Mouse (Mus musculus) midbrain, embryonic 10.5 days (tissue): ENCODE measurements around the gene Cfap46. TPM values are rescaled to one million over a fixed set of nuclear protein-coding genes. Genes with fewer than 3 reads are reported as not detected.

ENCODE experiments used
- DNase-seq: peaks from one replicate; pipeline ENCODE4 v3.0.0-alpha.2; 2017; ENCODE audit warnings: low spot score
- H3K27ac ChIP-seq: fragments of 300-500 bp; sonication (generic); replicated peaks from 2 replicates; pipeline ENCODE4 v1.5.1; 2016; ENCODE audit warnings: mild to moderate bottlenecking
- H3K27me3 ChIP-seq: fragments of 300-500 bp; sonication (generic); 2 replicates; pipeline ENCODE4 v1.6.1; 2016; ENCODE audit warnings: low read depth, mild to moderate bottlenecking; ENCODE audit not compliant: poor library complexity, severe bottlenecking
- H3K36me3 ChIP-seq: fragments of 300-500 bp; sonication (generic); 2 replicates; pipeline ENCODE4 v1.6.1; 2016; ENCODE audit warnings: mild to moderate bottlenecking, moderate library complexity
- H3K4me1 ChIP-seq: fragments of 300-500 bp; sonication (generic); 2 replicates; pipeline ENCODE4 v1.6.1; 2016
- H3K4me3 ChIP-seq: fragments of 300-500 bp; sonication (generic); 2 replicates; pipeline ENCODE4 v1.5.1; 2016; ENCODE audit warnings: mild to moderate bottlenecking, moderate library complexity
- H3K9me3 ChIP-seq: fragments of 300-500 bp; sonication (generic); replicated peaks from 2 replicates; pipeline ENCODE4 v1.6.1; 2016; ENCODE audit warnings: mild to moderate bottlenecking
- WGBS: fragments of 180-500 bp; shearing (Covaris S2); methylation state at CpG from one replicate; pipeline ENCODE4 v1.1.7; 2016; 5-methylcytosine and 5-hydroxymethylcytosine counted together
- polyA plus RNA-seq: library from polyadenylated mRNA; unstranded; fragments of >200 nt; fragmentation: Nextera tagmentation; extraction: Ambion mirVana; gene quantifications from 2 replicates; pipeline ENCODE4 v1.2.1, GENCODE M21; 2016

Gene Cfap46
- polyA plus RNA-seq, 1 experiment from 2014 or later: 0.30 TPM

- peaks cover under 1% of the 10 kb centered on the region; the same call in 1 of the 2 replicates for H3K36me3 ChIP-seq
- peaks cover 100% of the 10 kb centered on the region for H3K27me3 ChIP-seq
- peaks cover 26% of the 10 kb centered on the region for H3K4me1 ChIP-seq
- H3K4me3 ChIP-seq: no peak overlapping the region
- no peak overlapping the region for H3K27ac ChIP-seq
- 94% methylated on average over 2 of the region's 2 CpGs for WGBS
- H3K9me3 ChIP-seq: no peaks in the 10 kb centered on the region
- DNase-seq: no peak
Measured at GRCm38 (mm10) chr7:139564161-139564560, 119.5 kb downstream of the Cfap46 start.

- H3K9me3 ChIP-seq: no peaks in the 10 kb centered on the region
- WGBS: 72% methylated on average over 4 of the region's 4 CpGs
- H3K27me3 ChIP-seq: peaks cover 100% of the 10 kb centered on the region
- no peak for DNase-seq
- H3K36me3 ChIP-seq: peaks cover 6% of the 10 kb centered on the region; the same call in 1 of the 2 replicates
- H3K4me1 ChIP-seq: peaks cover 34% of the 10 kb centered on the region
- H3K27ac ChIP-seq: peak overlapping the region; percentile 50; the same call in 1 of the 2 replicates
- H3K4me3 ChIP-seq: no peak overlapping the region
Measured at GRCm38 (mm10) chr7:139563425-139563824, 120.2 kb downstream of the Cfap46 start.

DNA sequence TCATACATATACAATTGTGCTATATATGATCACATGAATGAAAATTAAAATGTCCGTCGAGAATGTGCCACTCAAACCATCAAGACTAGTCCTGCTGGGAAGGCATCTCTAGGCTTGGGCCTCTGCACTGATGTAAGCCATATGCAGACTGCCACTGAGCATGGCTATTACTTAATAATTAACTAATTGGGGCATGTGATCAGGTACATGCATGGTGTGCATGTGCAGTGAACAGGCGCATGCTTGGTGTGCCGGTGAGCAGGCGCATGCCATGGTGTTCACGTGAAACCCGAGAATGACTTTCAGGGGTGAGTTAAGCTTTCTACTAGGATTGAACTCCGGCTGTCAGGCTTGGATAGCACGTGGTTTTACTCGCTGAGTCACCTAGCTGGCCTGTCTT, 124.0 kb downstream of the Cfap46 start:
- DNase-seq: no peak
- Histone ChIP-seq H3K27ac (no peak overlapping the region), H3K36me3 (peaks cover 6% of the 10 kb centered on the region; the same call in 1 of the 2 replicates), H3K27me3 (peaks cover 100% of the 10 kb centered on the region), H3K9me3 (no peaks in the 10 kb centered on the region), H3K4me3 (no peak overlapping the region), H3K4me1 (peaks cover 65% of the 10 kb centered on the region)
- 91% methylated on average over 10 of the region's 10 CpGs for WGBS

GRCm38 (mm10) chr7:139556746-139557526, 126.7 kb downstream of the Cfap46 start:
- Histone ChIP-seq H3K27ac (peak overlapping the region; percentile 69), H3K36me3 (peaks cover 6% of the 10 kb centered on the region; the same call in 1 of the 2 replicates), H3K9me3 (no peaks in the 10 kb centered on the region), H3K27me3 (peaks cover 98% of the 10 kb centered on the region), H3K4me3 (peak overlapping the region; percentile 23; the same call in 1 of the 2 replicates), H3K4me1 (peaks cover 53% of the 10 kb centered on the region)
- DNase-seq: peak; percentile 75
- WGBS: 11% methylated on average over 10 of the region's 10 CpGs

- WGBS: 18% methylated on average over 5 of the region's 5 CpGs
- peak overlapping the region; percentile 69; the same call in 1 of the 2 replicates for H3K27ac ChIP-seq
- DNase-seq: peak; percentile 36
Measured at GRCm38 (mm10) chr7:139556331-139556730, 127.3 kb downstream of the Cfap46 start.

DNA sequence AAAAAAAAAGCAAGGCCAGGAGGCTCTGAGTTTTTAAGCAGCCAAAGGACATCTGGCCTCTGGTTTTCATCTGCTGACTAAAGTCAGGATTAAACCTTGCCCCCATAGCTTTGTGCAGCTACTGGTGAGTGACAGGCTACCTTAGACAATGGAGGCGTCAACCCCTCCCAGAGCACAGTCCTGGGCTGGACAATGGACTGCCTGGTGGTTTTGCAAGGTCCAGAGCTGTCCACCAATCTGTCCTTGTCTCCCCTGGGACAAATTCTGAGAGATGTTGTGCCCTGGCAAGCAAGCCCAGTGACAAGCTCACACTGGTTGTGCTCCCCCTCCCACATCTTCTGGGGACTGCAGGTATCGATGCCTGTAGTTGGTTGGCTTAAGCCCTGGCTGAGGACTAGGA, 132.1 kb downstream of the Cfap46 start:
- Histone ChIP-seq H3K4me3 (no peak overlapping the region), H3K4me1 (peaks cover 56% of the 10 kb centered on the region), H3K36me3 (no peaks in the 10 kb centered on the region), H3K27me3 (peaks cover 98% of the 10 kb centered on the region), H3K9me3 (no peaks in the 10 kb centered on the region), H3K27ac (peak overlapping the region; percentile 71)
- DNase-seq: peak; percentile 67
- 31% methylated on average over 2 of the region's 2 CpGs for WGBS

More at GRCm38 (mm10) chr7:139556331-139556730, 127.3 kb downstream of the Cfap46 start:
- Histone ChIP-seq H3K4me3 (0 out of 2 replicates have a peak overlapping the region, but pooled peaks have one; percentile 23), H3K27me3 (peaks cover 98% of the 10 kb centered on the region), H3K9me3 (no peaks in the 10 kb centered on the region), H3K4me1 (peaks cover 59% of the 10 kb centered on the region), H3K36me3 (peaks cover 6% of the 10 kb centered on the region; the same call in 1 of the 2 replicates)

Other genes starting within 250 kb of the Cfap46 start
- 60.2 and 87.1 TPM in 2 replicates for gene Nkx6-2, start 101.0 kb downstream of the Cfap46 start, polyA plus RNA-seq
- gene Adgra1, start 150.4 kb upstream of the Cfap46 start, polyA plus RNA-seq: 9.1 and 17.1 TPM in 2 replicates
- 0.31 and 0.35 TPM in 2 replicates for gene Kndc1, start 210.9 kb upstream of the Cfap46 start, polyA plus RNA-seq